Mouse (Mus musculus) cortical plate, adult 2 months (tissue): ENCODE measurements around the gene Mettl5. TPM values are rescaled to one million over a fixed set of nuclear protein-coding genes. Genes with fewer than 3 reads are reported as not detected.
"Not testable (repeated sequence)": the region's sequence is repeated elsewhere in the genome, so short reads cannot be mapped to it uniquely, and the experiment has no call there.

Source experiments
- H3K27ac ChIP-seq: fragments of 200-500 bp; 2 replicates; pipeline ENCODE4 v1.5.1; 2012; ENCODE audit warnings: low read length, control low read depth, inconsistent platforms; ENCODE audit not compliant: insufficient read depth
- H3K4me1 ChIP-seq: fragments of 200-500 bp; 2 replicates; pipeline ENCODE4 v1.6.1; 2011; ENCODE audit warnings: low read length; ENCODE audit not compliant: control insufficient read depth, insufficient read depth
- H3K4me3 ChIP-seq: fragments of 200-500 bp; 2 replicates; pipeline ENCODE4 v1.5.1; 2011; ENCODE audit warnings: mild to moderate bottlenecking, low read length, control low read depth; ENCODE audit not compliant: insufficient read depth
- CTCF ChIP-seq: fragments of 200-500 bp; IDR thresholded peaks from 2 replicates; pipeline ENCODE4 v1.5.1; 2011; ENCODE audit warnings: mild to moderate bottlenecking, control low read depth, low read length; ENCODE audit not compliant: insufficient read depth; ENCODE audit errors: extremely low read depth
- POLR2A ChIP-seq: fragments of 200-500 bp; IDR thresholded peaks from 2 replicates; pipeline ENCODE4 v1.6.1; 2011; ENCODE audit warnings: mild to moderate bottlenecking, low read length, control low read depth; ENCODE audit not compliant: insufficient read depth; ENCODE audit errors: extremely low read depth
- polyA plus RNA-seq: library from polyadenylated mRNA; depleted of rRNA; stranded (reverse); fragments of >200 nt; gene quantifications from 2 replicates; pipeline ENCODE4 v1.2.3, GENCODE M21; 2012; rRNA removed

The Mettl5 gene
- 12.7 and 13.6 TPM in 2 replicates for polyA plus RNA-seq

DNA sequence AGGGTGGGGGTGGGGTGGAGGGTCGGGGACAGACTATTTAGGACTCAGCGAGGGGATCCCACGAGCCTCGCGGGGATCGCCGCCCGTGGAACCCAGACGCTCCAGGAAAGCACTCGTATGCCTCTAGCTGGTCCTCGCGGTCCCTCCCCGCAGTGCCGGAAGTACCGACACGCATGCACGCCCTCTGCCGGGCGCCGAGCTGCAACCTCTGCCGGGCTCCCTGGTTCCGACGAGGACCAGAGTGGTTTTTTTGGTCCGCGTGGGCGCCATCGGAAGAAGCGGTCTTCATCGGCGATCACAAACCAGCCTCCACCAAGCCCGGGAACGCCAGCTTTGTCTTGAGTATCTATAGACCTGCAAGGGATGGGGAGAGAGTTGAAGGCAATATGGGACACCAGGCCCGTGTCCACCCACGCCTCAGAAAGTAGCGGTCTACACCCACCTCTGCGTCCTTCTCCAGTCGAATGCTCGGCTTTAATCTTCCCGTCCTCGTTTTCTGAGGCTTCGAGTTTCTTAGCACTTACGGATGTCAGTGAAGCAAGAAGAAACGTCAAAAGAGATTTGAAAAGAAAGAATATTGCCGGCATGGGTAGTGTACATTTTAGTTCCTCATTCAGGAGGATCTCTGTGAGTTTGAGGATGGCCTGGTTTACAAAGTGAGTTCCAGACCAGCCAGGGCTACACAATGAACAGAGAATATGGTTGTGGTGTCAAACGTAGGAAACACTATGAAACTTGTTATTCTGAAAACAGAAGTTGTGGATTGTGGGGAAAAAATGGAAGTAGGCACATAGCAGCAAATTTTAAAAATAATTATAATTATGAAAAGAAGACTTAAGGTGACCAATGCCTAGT, at the start of gene Mettl5:
Gene Mettl5, minus strand, starts transcription at position 165 of the 855 bp plus-strand sequence.
- no peaks in the 10 kb centered on the region for H3K4me1 ChIP-seq
- TF ChIP-seq CTCF, result no peak
- TF ChIP-seq POLR2A, result peak; percentile 85
- H3K27ac ChIP-seq, result peak within 1 kb of the TSS; percentile 50; the same call in 1 of the 2 replicates
- H3K4me3 ChIP-seq, result peak within 1 kb of the TSS; percentile 52

DNA sequence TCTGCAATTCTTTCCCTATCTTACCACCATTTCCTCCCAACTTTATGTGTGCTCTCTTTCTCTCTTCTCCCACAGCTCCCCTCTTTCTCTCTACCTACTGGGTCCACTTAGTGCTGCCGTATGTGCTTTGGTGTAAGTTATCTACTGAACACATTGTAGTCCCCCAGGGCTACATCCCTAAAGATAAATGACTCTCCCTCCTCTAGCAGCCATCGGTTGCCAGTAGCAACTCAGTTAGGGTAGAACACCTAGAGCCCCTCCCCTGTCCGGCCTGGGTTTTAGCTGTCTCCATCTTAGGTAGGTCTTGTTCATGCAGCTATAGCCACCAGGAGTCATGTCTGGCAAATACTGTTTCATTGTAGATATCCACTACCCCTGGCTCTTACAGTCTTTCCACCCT, 39.5 kb upstream of the Mettl5 start:
- TF ChIP-seq POLR2A (no peak), CTCF (no peak)
- Histone ChIP-seq H3K27ac (no peak overlapping the region), H3K4me1 (peaks cover 1% of the 10 kb centered on the region; the same call in 1 of the 2 replicates), H3K4me3 (no peak overlapping the region)

DNA sequence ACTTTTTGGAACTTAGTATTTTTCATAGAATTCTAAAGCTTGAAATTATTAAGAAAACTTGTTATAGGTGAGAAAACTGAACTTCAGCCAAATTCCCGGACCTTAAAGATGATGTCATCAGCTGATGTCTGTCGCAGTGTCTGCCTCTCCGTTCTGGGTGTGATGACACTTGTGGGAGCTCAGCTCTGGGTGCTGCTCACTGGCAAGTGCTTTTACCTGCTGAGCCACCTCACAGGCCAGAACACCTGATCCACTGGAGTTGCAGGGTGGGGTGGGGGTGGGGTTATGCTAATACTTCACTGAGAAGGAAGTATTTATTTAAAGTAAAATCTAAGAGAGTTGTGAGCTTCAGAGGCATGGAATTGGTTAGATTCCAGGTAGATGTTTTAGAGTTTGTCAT, 31.9 kb upstream of the Mettl5 start:
- H3K27ac ChIP-seq, result no peak overlapping the region
- no peaks in the 10 kb centered on the region for H3K4me1 ChIP-seq
- H3K4me3 ChIP-seq, result no peak overlapping the region
- TF ChIP-seq CTCF, result no peak
- no peak for TF ChIP-seq POLR2A

DNA sequence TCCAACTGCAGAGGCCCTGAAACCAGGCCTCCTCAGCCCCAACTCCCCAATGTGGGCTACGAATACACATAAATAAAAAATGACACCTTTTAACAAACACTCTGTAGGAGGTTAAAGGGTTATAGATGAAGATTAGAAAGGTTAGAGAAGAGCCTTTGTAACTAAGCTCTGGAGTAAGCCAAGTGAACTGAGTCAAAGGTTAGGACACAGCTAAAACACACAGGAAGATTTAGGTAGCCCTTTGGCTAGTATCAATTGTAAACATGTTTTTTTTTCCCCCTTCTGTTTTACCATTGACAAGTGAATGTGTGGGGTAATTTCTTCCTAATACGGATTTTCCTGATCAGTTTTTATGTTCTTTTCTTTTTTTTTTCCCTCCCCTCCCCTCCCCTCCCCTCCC, 27.4 kb upstream of the Mettl5 start:
- no peak overlapping the region for H3K4me3 ChIP-seq
- no peaks in the 10 kb centered on the region for H3K4me1 ChIP-seq
- no peak overlapping the region for H3K27ac ChIP-seq
- TF ChIP-seq CTCF (no peak), POLR2A (no peak)

DNA sequence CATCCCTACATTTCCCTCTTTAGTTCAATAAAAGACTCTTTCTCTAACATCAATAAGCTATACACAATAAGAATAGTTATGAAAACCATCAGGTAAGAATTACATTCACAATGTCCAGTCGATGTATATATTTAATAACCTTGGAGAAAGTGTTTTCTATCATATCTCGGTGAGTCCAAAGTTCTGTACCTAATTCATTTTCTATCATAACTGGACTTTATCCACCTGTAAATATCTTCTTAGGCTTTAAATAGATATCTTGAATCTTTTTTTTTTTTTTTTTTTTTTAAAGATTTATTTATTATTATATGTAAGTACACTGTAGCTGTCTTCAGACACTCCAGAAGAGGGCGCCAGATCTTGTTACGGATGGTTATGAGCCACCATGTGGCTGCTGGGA, 22.0 kb upstream of the Mettl5 start:
- not testable (repeated sequence) for H3K4me3 ChIP-seq, H3K4me1 ChIP-seq, H3K27ac ChIP-seq

DNA sequence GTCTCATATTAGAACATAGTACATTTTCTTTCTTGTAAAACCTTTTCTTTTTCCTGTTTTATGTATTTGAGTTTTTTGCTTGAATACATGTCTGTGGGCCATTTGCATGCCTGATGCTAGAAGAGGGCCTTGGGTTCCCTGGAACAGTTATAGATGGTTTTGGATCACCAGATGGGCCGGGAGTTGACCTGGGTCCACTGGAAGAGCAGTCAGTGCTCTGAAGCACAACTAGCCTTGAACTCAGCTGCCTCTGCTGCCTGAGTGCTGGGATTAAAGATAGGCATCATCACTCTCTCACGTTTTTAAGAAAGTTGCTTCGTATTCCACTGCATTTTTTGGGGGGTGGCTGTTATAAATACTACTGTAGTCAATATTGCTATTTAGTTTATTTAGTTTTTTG, 18.1 kb upstream of the Mettl5 start:
- Histone ChIP-seq H3K27ac (no peak overlapping the region), H3K4me3 (no peak overlapping the region), H3K4me1 (no peaks in the 10 kb centered on the region; the same call in 1 of the 2 replicates)
- TF ChIP-seq CTCF (no peak), POLR2A (no peak)

DNA sequence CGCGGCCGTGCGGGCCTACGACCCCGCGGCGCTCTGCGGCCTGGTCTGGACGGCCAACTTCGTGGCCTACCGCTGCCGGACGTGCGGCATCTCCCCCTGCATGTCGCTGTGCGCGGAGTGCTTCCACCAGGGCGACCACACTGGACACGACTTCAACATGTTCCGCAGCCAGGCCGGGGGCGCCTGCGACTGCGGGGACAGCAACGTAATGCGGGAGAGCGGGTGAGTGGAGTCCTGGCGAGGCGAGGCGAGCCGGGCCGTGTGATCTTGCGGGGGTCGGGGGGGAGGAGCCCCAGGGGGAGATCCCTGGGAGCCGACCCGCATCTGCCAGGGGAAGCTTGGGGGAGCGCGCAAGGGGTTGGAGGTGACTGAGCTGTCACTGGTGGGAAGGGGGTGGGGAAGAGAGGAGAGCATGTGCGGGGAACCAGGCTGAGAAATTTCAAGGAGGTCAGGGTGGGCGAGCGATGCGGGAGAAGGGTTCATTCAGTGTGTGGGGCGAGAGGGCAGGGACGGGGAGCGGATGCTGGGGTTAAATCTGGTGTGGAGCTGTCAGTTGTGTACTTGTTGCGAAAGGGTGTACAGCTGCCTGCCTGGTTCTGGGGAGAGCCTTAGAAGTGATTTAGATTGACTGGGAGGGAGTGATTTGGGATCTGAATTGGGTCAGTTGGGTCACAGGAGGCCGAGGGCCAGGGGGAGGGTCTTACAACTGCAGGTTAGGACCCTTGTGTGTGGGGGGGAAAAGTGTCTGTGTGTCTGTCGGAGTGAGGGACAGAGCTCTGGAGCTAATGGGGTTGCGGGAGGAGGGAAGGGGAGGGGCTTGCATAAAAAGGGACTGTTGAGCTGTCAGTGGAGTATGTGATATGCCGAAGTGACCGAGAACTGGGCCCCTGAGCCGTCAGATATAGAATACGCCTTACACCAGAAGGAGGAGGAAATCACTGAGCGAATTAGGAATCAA, 12.5 kb upstream of the Mettl5 start:
- TF ChIP-seq CTCF, result no peak
- TF ChIP-seq POLR2A, result peak; percentile 28; the same call in 1 of the 2 replicates
- Histone ChIP-seq H3K27ac (peak overlapping the region; percentile 94), H3K4me3 (peak overlapping the region; percentile 97), H3K4me1 (no peaks in the 10 kb centered on the region; the same call in 1 of the 2 replicates)

DNA sequence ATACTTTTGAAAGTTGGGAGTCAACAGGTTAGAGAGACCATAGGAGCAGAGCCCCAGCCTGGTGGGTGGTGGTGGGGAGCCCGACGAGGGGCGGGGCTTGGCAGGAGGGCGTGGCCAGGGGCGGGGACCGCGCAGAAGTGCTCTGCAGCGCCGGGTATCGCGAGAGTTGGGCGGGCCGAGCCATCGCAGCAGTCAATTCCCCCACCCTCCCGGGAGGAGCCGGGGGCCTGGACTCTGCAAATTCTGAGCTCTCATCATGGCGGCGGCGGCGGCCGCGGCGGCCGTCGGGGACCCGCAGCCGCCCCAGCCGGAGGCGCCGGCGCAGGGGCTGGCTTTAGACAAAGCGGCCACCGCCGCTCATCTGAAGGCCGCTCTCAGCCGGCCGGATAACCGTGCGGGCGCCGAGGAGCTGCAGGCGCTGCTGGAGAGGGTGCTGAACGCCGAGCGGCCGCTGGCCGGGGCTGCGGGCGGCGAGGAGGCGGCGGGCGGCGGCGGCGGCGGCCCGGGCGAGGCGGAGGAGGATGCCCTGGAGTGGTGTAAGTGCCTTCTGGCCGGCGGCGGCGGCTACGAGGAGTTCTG, 11.7 kb upstream of the Mettl5 start, which contains the start of gene Ubr3:
Gene Ubr3, plus strand, starts transcription at position 208 of the 579 bp plus-strand sequence.
- Histone ChIP-seq H3K4me3 (peak within 1 kb of the TSS; percentile 97), H3K4me1 (no peaks in the 10 kb centered on the region; the same call in 1 of the 2 replicates)

DNA sequence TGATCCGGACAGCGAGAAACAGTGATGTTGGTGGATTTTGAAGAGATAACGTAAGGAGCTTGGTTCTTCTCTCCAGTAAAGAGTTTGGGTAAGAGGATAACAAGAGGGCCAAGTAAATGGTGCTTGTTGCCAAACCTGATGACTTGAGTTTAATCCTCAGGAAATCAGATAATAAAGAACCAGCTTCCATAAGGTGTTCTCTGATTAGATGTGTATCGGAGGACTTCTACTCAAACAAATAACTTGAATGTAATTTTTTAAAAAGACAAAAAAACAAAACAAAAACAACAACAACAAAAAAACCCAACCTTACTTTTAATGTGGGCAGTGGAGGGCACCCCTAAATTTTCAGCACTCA, 10.8 kb upstream of the Mettl5 start:
- H3K4me3 ChIP-seq, result no peak overlapping the region
- no peak for TF ChIP-seq CTCF

More for the DNA sequence above, 11.7 kb upstream of the Mettl5 start, which contains the start of gene Ubr3:
- no peak for TF ChIP-seq CTCF
- TF ChIP-seq POLR2A, result peak; percentile 71; the same call in 1 of the 2 replicates
- H3K27ac ChIP-seq, result peak within 1 kb of the TSS; percentile 94

More for the DNA sequence above, 10.8 kb upstream of the Mettl5 start:
- H3K27ac ChIP-seq, result no peak overlapping the region
- no peaks in the 10 kb centered on the region; the same call in 1 of the 2 replicates for H3K4me1 ChIP-seq
